8 mouse cellular contexts compared by ENCODE assay signal in genomic region chr10:8517591-8518140, GRCm38 (mm10). TPM values are rescaled to one million over a fixed set of nuclear protein-coding genes. Genes with fewer than 3 reads are reported as not detected.
DNase-seq lines count a peak whose midpoint lies in the region; ATAC-seq lines count a peak whose summit lies in the region.

No protein-coding gene starts in this region.

- no peaks in the 10 kb centered on the region for H3K9me3 ChIP-seq in kidney, embryonic 14.5 days (ENCODE audit: control insufficient read depth, low read length)
- no peaks in the 10 kb centered on the region for H3K9me3 ChIP-seq in midbrain, embryonic 14.5 days (ENCODE audit: control insufficient read depth, low read length)

- H3K36me3 ChIP-seq in kidney, embryonic 14.5 days (ENCODE audit: control insufficient read depth, insufficient read depth, low read length) = no peaks in the 10 kb centered on the region
- no peaks in the 10 kb centered on the region for H3K36me3 ChIP-seq in midbrain, embryonic 14.5 days (ENCODE audit: control insufficient read depth, insufficient read depth, low read length)

- H3K27ac ChIP-seq in kidney, embryonic 14.5 days (ENCODE audit: low read depth, low read length) = no peak overlapping the region; the same call in 1 of the 2 replicates
- no peak overlapping the region for H3K27ac ChIP-seq in midbrain, embryonic 14.5 days (replicated peaks; ENCODE audit: low read depth, low read length)

- ATAC-seq in kidney, embryonic 14.5 days (ENCODE audit: low FRiP score, low TSS enrichment) = 0 out of 2 replicates have a peak, but pooled peaks have one; percentile 2
- ATAC-seq in midbrain, embryonic 14.5 days (ENCODE audit: low FRiP score, low TSS enrichment) = peak; percentile 42; the same call in 1 of the 2 replicates

- peak overlapping the region; percentile 78 for H3K9ac ChIP-seq in kidney, embryonic 14.5 days (ENCODE audit: low read depth, low read length)
- H3K9ac ChIP-seq in midbrain, embryonic 14.5 days (replicated peaks; ENCODE audit: low read length) = peak overlapping the region; percentile 76

- no peaks in the 10 kb centered on the region; the same call in none of the 2 replicates for H3K4me1 ChIP-seq in kidney, embryonic 14.5 days (ENCODE audit: control insufficient read depth, insufficient read depth, low read length)
- 0 out of 2 replicates have a peak, but pooled peaks cover 8% of the 10 kb centered on the region for H3K4me1 ChIP-seq in midbrain, embryonic 14.5 days (ENCODE audit: control insufficient read depth, insufficient read depth, low read length)

- WGBS in kidney, embryonic 14.5 days = under 1% methylated on average over 26 of the region's 26 CpGs
- 1% methylated on average over 26 of the region's 26 CpGs for WGBS in midbrain, embryonic 14.5 days

- H3K4me2 ChIP-seq in kidney, embryonic 14.5 days (replicated peaks; ENCODE audit: low read depth, low read length) = peak overlapping the region; percentile 89
- peak overlapping the region; percentile 94 for H3K4me2 ChIP-seq in midbrain, embryonic 14.5 days (ENCODE audit: low read length)

- peak overlapping the region; percentile 76 for H3K4me3 ChIP-seq in kidney, embryonic 14.5 days (ENCODE audit: low read length)
- H3K4me3 ChIP-seq in midbrain, embryonic 14.5 days (replicated peaks; ENCODE audit: low read depth, low read length) = peak overlapping the region; percentile 85

- peaks cover 5% of the 10 kb centered on the region; the same call in 1 of the 2 replicates for H3K27me3 ChIP-seq in kidney, embryonic 14.5 days (ENCODE audit: control insufficient read depth, insufficient read depth, low read length)
- H3K27me3 ChIP-seq in midbrain, embryonic 14.5 days (ENCODE audit: control insufficient read depth, insufficient read depth, low read length) = peaks cover 12% of the 10 kb centered on the region; the same call in 1 of the 2 replicates

- no peak for DNase-seq in kidney, postnatal 10 days
- DNase-seq in NIH3T3 (ENCODE audit: low read depth) (peak; percentile 36), MN1 (ENCODE audit: low spot score) (no peak)
- DNase-seq in cerebellum, postnatal 36 days = peak; percentile 69 to 78
- DNase-seq in induced T-regulatory cell, adult 2 months (ENCODE audit: low read depth) = peak; percentile 63
- peak; percentile 21 for DNase-seq in midbrain, embryonic 14.5 days
- DNase-seq in right cerebral cortex, adult 18-20 months = no peak

RNA-seq across cellular contexts. Expression of gene Ust, which starts 1.0 kb away (rescaled TPM):
- polyA plus RNA-seq in kidney, embryonic 14.5 days (2014; fragmentation: Nextera tagmentation; extraction: Ambion mirVana) = 6.3 and 9.0 TPM in 2 replicates
- polyA plus RNA-seq in midbrain, embryonic 14.5 days (2014; fragmentation: Nextera tagmentation; extraction: Ambion mirVana) = 3.4 and 4.0 TPM in 2 replicates

Comparison
In these comparisons a context has a peak if more than half of its experiments do, and no peak if none do; other contexts are left out.
1. DNase-seq: peak in NIH3T3 (single experiment), cerebellum, postnatal 36 days (2 of 2), induced T-regulatory cell, adult 2 months (single experiment) and midbrain, embryonic 14.5 days (single experiment); none in kidney, postnatal 10 days (single experiment), MN1 (single experiment) and right cerebral cortex, adult 18-20 months (single experiment).